Mouse (Mus musculus): ENCODE results near the gene Map4k1. TPM values are rescaled to one million over a fixed set of nuclear protein-coding genes. Genes with fewer than 3 reads are reported as not detected.
A peak's percentile ranks its signal among the peaks of the same experiment; 100 is the strongest.

Gene Map4k1
- polyA plus RNA-seq, 1 experiment, result 111 TPM

GRCm38 (mm10) chr7:28958770-28959169 is 23.1 kb upstream of the Map4k1 start:
- Histone ChIP-seq H3K27ac (ENCODE audit: control insufficient read depth, insufficient read depth, low read depth, low read length, poor library complexity) (no peak overlapping the region), H3K4me1 (ENCODE audit: control insufficient read depth, insufficient read depth, low read length) (peaks cover 4% of the 10 kb centered on the region), H3K4me3 (replicated peaks; ENCODE audit: control insufficient read depth, low read depth, low read length) (no peak overlapping the region)
- TF ChIP-seq CTCF (IDR thresholded peaks at IDR 0.05; ENCODE audit: control insufficient read depth, insufficient read depth, low read length), result no peak
- 83% methylated on average over 1 of the region's 1 CpGs for WGBS

DNA sequence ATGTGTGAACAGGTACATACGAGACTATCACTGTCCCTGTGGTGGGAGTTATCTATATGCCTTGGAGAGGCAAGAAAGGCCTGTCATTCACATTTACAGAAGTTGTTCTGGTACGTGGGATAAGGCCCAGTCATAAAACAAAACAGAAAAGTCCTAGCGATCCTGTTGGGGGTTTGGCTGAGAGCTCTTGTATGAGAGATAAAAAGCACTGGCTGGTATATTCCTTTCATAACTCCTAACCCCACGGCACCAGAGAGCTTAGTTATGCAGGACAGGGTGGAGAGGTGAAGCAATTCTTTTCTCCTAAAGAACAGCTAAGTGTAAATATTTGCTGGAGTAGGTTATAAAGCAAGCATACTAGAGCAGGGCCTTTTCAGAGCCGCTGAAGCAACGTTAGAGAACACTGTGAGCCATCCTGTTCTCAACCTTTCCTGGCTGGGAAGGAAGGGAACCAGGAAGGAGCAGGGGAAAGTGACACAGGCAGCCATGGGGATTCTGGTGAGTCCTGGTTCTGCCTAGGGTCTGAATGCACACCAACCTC is 22.3 kb upstream of the Map4k1 start:
- Histone ChIP-seq H3K27ac (ENCODE audit: control insufficient read depth, insufficient read depth, low read depth, low read length, poor library complexity) (no peak overlapping the region), H3K4me3 (replicated peaks; ENCODE audit: control insufficient read depth, low read depth, low read length) (no peak overlapping the region), H3K4me1 (ENCODE audit: control insufficient read depth, insufficient read depth, low read length) (peaks cover 2% of the 10 kb centered on the region)
- 20% methylated on average over 6 of the region's 6 CpGs for WGBS
- TF ChIP-seq POLR2A (IDR thresholded peaks at IDR 0.05; ENCODE audit: borderline replicate concordance, control insufficient read depth, low read depth, low read length) (no peak), CTCF (IDR thresholded peaks at IDR 0.05; ENCODE audit: control insufficient read depth, insufficient read depth, low read length) (no peak)

GRCm38 (mm10) chr7:28960354-28961046 is 21.4 kb upstream of the Map4k1 start:
- TF ChIP-seq CTCF (IDR thresholded peaks at IDR 0.05; ENCODE audit: control insufficient read depth, insufficient read depth, low read length) (no peak), POLR2A (IDR thresholded peaks at IDR 0.05; ENCODE audit: borderline replicate concordance, control insufficient read depth, low read depth, low read length) (no peak)
- 44% methylated on average over 9 of the region's 9 CpGs for WGBS
- Histone ChIP-seq H3K4me1 (ENCODE audit: control insufficient read depth, insufficient read depth, low read length) (peaks cover 2% of the 10 kb centered on the region), H3K4me3 (replicated peaks; ENCODE audit: control insufficient read depth, low read depth, low read length) (peak overlapping the region; percentile 68), H3K27ac (ENCODE audit: control insufficient read depth, insufficient read depth, low read depth, low read length, poor library complexity) (no peak overlapping the region)

GRCm38 (mm10) chr7:28961584-28961926 is 20.3 kb upstream of the Map4k1 start:
- Histone ChIP-seq H3K4me1 (ENCODE audit: control insufficient read depth, insufficient read depth, low read length) (peaks cover 2% of the 10 kb centered on the region), H3K4me3 (replicated peaks; ENCODE audit: control insufficient read depth, low read depth, low read length) (peak overlapping the region; percentile 93), H3K27ac (ENCODE audit: control insufficient read depth, insufficient read depth, low read depth, low read length, poor library complexity) (peak overlapping the region; percentile 90)
- TF ChIP-seq POLR2A (IDR thresholded peaks at IDR 0.05; ENCODE audit: borderline replicate concordance, control insufficient read depth, low read depth, low read length) (no peak), CTCF (IDR thresholded peaks at IDR 0.05; ENCODE audit: control insufficient read depth, insufficient read depth, low read length) (no peak)
- under 1% methylated on average over 7 of the region's 7 CpGs for WGBS

GRCm38 (mm10) chr7:28961927-28962670 is 19.8 kb upstream of the Map4k1 start, which contains the start of gene Actn4:
Gene Actn4, minus strand, starts transcription at chr7:28962340.
- WGBS, result under 1% methylated on average over 76 of the region's 76 CpGs
- peaks cover 2% of the 10 kb centered on the region for H3K4me1 ChIP-seq (ENCODE audit: control insufficient read depth, insufficient read depth, low read length)
- H3K27ac ChIP-seq (ENCODE audit: control insufficient read depth, insufficient read depth, low read depth, low read length, poor library complexity), result peak within 1 kb of the TSS; percentile 90
- H3K4me3 ChIP-seq (replicated peaks; ENCODE audit: control insufficient read depth, low read depth, low read length), result peak within 1 kb of the TSS; percentile 93
- TF ChIP-seq POLR2A (IDR thresholded peaks at IDR 0.05; ENCODE audit: borderline replicate concordance, control insufficient read depth, low read depth, low read length) (peak; percentile 99), CTCF (IDR thresholded peaks at IDR 0.05; ENCODE audit: control insufficient read depth, insufficient read depth, low read length) (no peak)

GRCm38 (mm10) chr7:28963399-28963923 is 18.4 kb upstream of the Map4k1 start:
- WGBS, result 85% methylated on average over 3 of the region's 3 CpGs
- Histone ChIP-seq H3K27ac (ENCODE audit: control insufficient read depth, insufficient read depth, low read depth, low read length, poor library complexity) (no peak overlapping the region), H3K4me3 (replicated peaks; ENCODE audit: control insufficient read depth, low read depth, low read length) (no peak overlapping the region), H3K4me1 (ENCODE audit: control insufficient read depth, insufficient read depth, low read length) (no peaks in the 10 kb centered on the region; the same call in 1 of the 2 replicates)
- TF ChIP-seq CTCF (IDR thresholded peaks at IDR 0.05; ENCODE audit: control insufficient read depth, insufficient read depth, low read length) (no peak), POLR2A (IDR thresholded peaks at IDR 0.05; ENCODE audit: borderline replicate concordance, control insufficient read depth, low read depth, low read length) (no peak)

DNA sequence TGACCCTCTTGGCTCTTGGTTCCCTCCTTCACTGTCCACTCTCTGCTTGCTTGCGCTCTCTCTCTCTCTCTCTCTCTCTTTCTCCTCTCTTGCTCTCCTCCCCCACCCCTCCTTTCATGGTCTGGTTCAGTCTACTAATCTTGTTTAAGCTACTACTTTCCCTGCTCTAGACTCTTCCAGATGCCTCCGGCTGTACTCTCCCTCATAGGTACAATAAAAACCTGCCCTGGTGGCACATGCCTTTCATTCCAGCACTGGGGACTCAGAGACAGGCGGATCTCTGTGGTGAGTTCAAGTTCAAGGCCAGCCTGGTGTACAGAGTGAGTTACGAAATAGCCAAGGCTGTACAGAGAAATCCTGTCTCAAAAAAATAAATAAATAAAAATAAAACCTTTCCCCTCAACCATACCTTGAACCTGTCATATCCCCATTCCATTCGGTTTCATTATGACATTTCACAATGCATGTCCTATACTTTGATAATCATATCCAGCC is 16.5 kb upstream of the Map4k1 start:
- TF ChIP-seq CTCF (IDR thresholded peaks at IDR 0.05; ENCODE audit: control insufficient read depth, insufficient read depth, low read length) (no peak), POLR2A (IDR thresholded peaks at IDR 0.05; ENCODE audit: borderline replicate concordance, control insufficient read depth, low read depth, low read length) (no peak)
- Histone ChIP-seq H3K27ac (ENCODE audit: control insufficient read depth, insufficient read depth, low read depth, low read length, poor library complexity) (no peak overlapping the region), H3K4me1 (ENCODE audit: control insufficient read depth, insufficient read depth, low read length) (no peaks in the 10 kb centered on the region; the same call in 1 of the 2 replicates), H3K4me3 (replicated peaks; ENCODE audit: control insufficient read depth, low read depth, low read length) (no peak overlapping the region)
- WGBS, result 81% methylated on average over 5 of the region's 5 CpGs

- Histone ChIP-seq H3K4me1 (ENCODE audit: control insufficient read depth, insufficient read depth, low read length) (no peaks in the 10 kb centered on the region), H3K4me3 (replicated peaks; ENCODE audit: control insufficient read depth, low read depth, low read length) (no peak overlapping the region), H3K27ac (ENCODE audit: control insufficient read depth, insufficient read depth, low read depth, low read length, poor library complexity) (no peak overlapping the region)
- 83% methylated on average over 4 of the region's 5 CpGs for WGBS
- TF ChIP-seq POLR2A (IDR thresholded peaks at IDR 0.05; ENCODE audit: borderline replicate concordance, control insufficient read depth, low read depth, low read length), result no peak
- TF ChIP-seq CTCF (IDR thresholded peaks at IDR 0.05; ENCODE audit: control insufficient read depth, insufficient read depth, low read length), result no peak
Measured at GRCm38 (mm10) chr7:28966181-28966580, 15.7 kb upstream of the Map4k1 start.
